Mouse (Mus musculus): Measurements from ENCODE around the gene Rcl1. TPM values are rescaled to one million over a fixed set of nuclear protein-coding genes. Genes with fewer than 3 reads are reported as not detected.

Rcl1 gene
- polyA plus RNA-seq, 2 experiments: 31.4 to 52.1 TPM

DNA sequence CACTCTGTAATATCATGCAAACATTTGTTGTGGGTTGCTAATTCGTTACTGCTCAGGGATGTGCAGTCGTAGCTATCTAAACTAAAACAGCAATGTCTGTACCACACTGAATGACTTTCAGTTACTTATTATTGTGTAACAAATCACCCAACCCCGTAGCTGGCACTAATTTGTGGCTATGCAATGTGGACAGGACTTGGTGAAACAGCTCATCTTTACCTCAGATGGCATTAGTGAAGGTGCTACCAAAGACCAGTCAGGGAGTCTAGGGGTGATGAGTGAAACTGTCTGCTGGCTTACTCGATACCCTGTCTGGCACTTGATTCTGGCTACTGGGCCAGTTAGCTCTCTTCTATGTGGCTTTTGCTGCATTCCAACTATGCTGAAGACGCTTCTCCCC lies 2.1 kb upstream of the Rcl1 start:
- peaks cover 4 to 12% of the 10 kb centered on the region in 2 experiments for H3K4me1 ChIP-seq (replicated peaks; ENCODE audit: control insufficient read depth in 2 of 2, insufficient read depth in 2 of 2, low read length in 1 of 2)
- no peaks in the 10 kb centered on the region for H3K27me3 ChIP-seq (ENCODE audit: control insufficient read depth, insufficient read depth, low read length)
- H3K4me2 ChIP-seq (ENCODE audit: low read depth): no peak overlapping the region
- ATAC-seq (ENCODE audit: insufficient read depth) (no peak), DNase-seq (ENCODE audit: low read depth in 3 of 3, low spot score in 3 of 3) (no peak)
- H3K9ac ChIP-seq (replicated peaks): no peak overlapping the region
- no peaks in the 10 kb centered on the region for H3K9me3 ChIP-seq (ENCODE audit: control insufficient read depth, low read length)
- H3K36me3 ChIP-seq (replicated peaks; ENCODE audit: control insufficient read depth, insufficient read depth, low read depth): no peaks in the 10 kb centered on the region
- H3K27ac ChIP-seq: no peak overlapping the region
- TF ChIP-seq EP300 (IDR thresholded peaks at IDR 0.05; ENCODE audit: low read depth): no peak
- TF ChIP-seq CTCF (IDR thresholded peaks at IDR 0.05; ENCODE audit: low read depth): no peak
- 81% methylated on average over 5 of the region's 5 CpGs for WGBS (ENCODE audit: insufficient replicate concordance)
- no peak overlapping the region for H3K4me3 ChIP-seq (ENCODE audit: insufficient read depth in 1 of 2, low read depth in 2 of 2, low read length in 2 of 2)

DNA sequence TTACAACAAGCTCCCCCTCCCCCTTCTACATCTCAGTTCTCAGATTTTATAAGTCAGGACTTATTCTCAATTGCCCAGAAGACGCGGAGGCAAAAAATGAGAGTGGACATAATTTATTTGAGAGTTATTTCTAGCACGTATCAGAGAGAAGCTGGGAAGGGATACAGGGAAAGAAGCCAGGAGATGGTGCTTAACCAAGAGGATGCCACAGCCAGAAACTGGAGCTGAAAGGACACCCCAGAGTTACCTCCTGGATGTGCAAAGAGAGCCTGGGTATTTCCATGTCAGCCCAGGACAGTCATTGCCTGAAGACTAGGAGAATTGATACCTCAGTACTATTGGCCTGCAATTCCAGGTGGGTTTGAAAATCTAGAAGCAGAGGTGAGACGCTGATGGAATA lies 1.6 kb upstream of the Rcl1 start:
- ATAC-seq (ENCODE audit: insufficient read depth) (no peak), DNase-seq (ENCODE audit: low read depth in 3 of 3, low spot score in 3 of 3) (no peak)
- Histone ChIP-seq H3K4me3 (ENCODE audit: insufficient read depth in 1 of 2, low read depth in 2 of 2, low read length in 2 of 2) (no peak overlapping the region), H3K36me3 (replicated peaks; ENCODE audit: control insufficient read depth, insufficient read depth, low read depth) (no peaks in the 10 kb centered on the region), H3K9me3 (ENCODE audit: control insufficient read depth, low read length) (no peaks in the 10 kb centered on the region), H3K4me1 (replicated peaks; ENCODE audit: control insufficient read depth in 2 of 2, insufficient read depth in 2 of 2, low read length in 1 of 2) (peaks cover 4 to 16% of the 10 kb centered on the region in 2 experiments), H3K27me3 (ENCODE audit: control insufficient read depth, insufficient read depth, low read length) (no peaks in the 10 kb centered on the region), H3K4me2 (ENCODE audit: low read depth) (no peak overlapping the region), H3K9ac (replicated peaks) (no peak overlapping the region), H3K27ac (no peak overlapping the region)
- TF ChIP-seq EP300 (IDR thresholded peaks at IDR 0.05; ENCODE audit: low read depth): no peak
- no peak for TF ChIP-seq CTCF (IDR thresholded peaks at IDR 0.05; ENCODE audit: low read depth)
- 92% methylated on average over 4 of the region's 4 CpGs for WGBS (ENCODE audit: insufficient replicate concordance)

DNA sequence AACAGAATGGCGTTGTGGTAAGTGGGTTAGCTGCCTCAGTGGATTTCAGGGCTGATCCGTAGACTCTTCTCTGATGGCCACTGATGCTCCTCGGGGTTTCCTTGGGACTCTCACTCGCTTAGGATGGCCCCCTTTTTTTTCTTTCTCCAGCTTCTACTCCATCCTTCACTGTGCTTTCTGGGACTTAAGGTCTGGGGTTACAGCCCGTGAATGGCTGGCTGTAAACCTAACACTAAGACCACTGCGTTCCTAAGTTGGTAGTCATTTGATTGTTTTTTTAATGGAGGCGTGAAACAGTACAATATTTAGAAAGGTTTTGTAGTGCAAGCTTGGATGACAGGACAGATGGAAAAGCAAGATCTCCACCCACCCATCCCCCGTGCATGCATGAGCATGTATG lies 914 bp upstream of the Rcl1 start:
- DNase-seq (ENCODE audit: low read depth in 3 of 3, low spot score in 3 of 3) (no peak), ATAC-seq (ENCODE audit: insufficient read depth) (no peak)
- 34% methylated on average over 8 of the region's 8 CpGs for WGBS (ENCODE audit: insufficient replicate concordance)
- H3K9me3 ChIP-seq (ENCODE audit: control insufficient read depth, low read length): no peaks in the 10 kb centered on the region
- H3K4me2 ChIP-seq (ENCODE audit: low read depth): peak overlapping the region; percentile 100
- no peaks in the 10 kb centered on the region for H3K27me3 ChIP-seq (ENCODE audit: control insufficient read depth, insufficient read depth, low read length)
- H3K9ac ChIP-seq (replicated peaks): peak overlapping the region; percentile 84
- peak overlapping the region; percentile 89 to 93 for H3K4me3 ChIP-seq (ENCODE audit: insufficient read depth in 1 of 2, low read depth in 2 of 2, low read length in 2 of 2)
- peaks cover 4 to 16% of the 10 kb centered on the region in 2 experiments for H3K4me1 ChIP-seq (replicated peaks; ENCODE audit: control insufficient read depth in 2 of 2, insufficient read depth in 2 of 2, low read length in 1 of 2)
- TF ChIP-seq CTCF (IDR thresholded peaks at IDR 0.05; ENCODE audit: low read depth) (no peak), EP300 (IDR thresholded peaks at IDR 0.05; ENCODE audit: low read depth) (no peak)
- peak overlapping the region; percentile 61 for H3K27ac ChIP-seq
- H3K36me3 ChIP-seq (replicated peaks; ENCODE audit: control insufficient read depth, insufficient read depth, low read depth): no peaks in the 10 kb centered on the region

DNA sequence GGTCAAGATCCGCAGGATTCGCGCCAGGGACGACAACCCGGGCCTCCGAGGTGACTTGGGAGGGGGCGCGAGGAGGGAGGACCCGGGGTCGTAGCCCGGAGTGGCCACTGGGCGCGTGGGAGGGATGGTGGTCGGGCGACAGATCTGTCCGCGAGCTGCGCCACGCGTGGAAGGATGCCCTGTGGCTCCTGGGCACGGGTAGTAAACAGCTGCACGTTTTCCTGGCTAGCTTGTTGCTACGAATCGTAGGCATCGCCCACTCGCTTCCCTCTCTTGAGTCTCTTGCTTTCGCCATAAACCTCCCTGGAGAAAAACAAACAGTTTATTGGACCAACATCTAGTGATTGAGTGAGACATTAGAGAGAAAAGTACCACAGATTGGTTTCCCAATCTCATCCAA lies 416 bp downstream of the Rcl1 start:
- WGBS (ENCODE audit: insufficient replicate concordance): under 1% methylated on average over 27 of the region's 27 CpGs

DNA sequence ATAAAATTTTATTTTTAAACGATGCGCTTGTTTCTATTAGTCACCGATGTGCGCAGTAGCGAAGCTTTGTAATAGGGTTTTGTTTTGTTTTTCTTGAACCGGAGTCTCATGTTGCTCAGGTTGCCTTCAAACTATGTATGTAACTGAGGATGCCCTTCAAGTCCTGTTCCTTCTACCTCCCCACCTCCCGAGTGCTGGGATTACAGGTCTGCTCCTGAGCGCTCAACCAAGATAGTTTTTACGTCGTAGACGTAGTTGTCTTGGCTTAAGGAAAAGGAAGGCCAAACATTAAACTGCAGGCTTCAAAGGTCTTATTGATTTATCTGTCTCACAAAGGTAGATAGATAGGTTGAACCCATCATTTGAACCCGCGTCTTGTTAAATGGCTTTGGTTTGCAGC lies 923 bp downstream of the Rcl1 start:
- Histone ChIP-seq H3K27me3 (ENCODE audit: control insufficient read depth, insufficient read depth, low read length) (no peaks in the 10 kb centered on the region), H3K9me3 (ENCODE audit: control insufficient read depth, low read length) (no peaks in the 10 kb centered on the region), H3K27ac (no peak overlapping the region), H3K9ac (replicated peaks) (peak overlapping the region; percentile 90), H3K4me2 (ENCODE audit: low read depth) (peak overlapping the region; percentile 100), H3K4me3 (ENCODE audit: insufficient read depth in 1 of 2, low read depth in 2 of 2, low read length in 2 of 2) (peak overlapping the region; percentile 60 to 93), H3K36me3 (replicated peaks; ENCODE audit: control insufficient read depth, insufficient read depth, low read depth) (no peaks in the 10 kb centered on the region; the same call in 1 of the 2 replicates), H3K4me1 (replicated peaks; ENCODE audit: control insufficient read depth in 2 of 2, insufficient read depth in 2 of 2, low read length in 1 of 2) (peaks cover 4 to 16% of the 10 kb centered on the region in 2 experiments)
- DNase-seq (ENCODE audit: low read depth in 3 of 3, low spot score in 3 of 3) (no peak), ATAC-seq (ENCODE audit: insufficient read depth) (no peak)
- TF ChIP-seq EP300 (IDR thresholded peaks at IDR 0.05; ENCODE audit: low read depth) (no peak), CTCF (IDR thresholded peaks at IDR 0.05; ENCODE audit: low read depth) (no peak)
- 5% methylated on average over 13 of the region's 13 CpGs for WGBS (ENCODE audit: insufficient replicate concordance)

More for the DNA sequence above, 416 bp downstream of the Rcl1 start:
- Histone ChIP-seq H3K36me3 (replicated peaks; ENCODE audit: control insufficient read depth, insufficient read depth, low read depth) (no peaks in the 10 kb centered on the region; the same call in 1 of the 2 replicates), H3K4me3 (ENCODE audit: insufficient read depth in 1 of 2, low read depth in 2 of 2, low read length in 2 of 2) (peak overlapping the region; percentile 60 to 93), H3K27ac (peak overlapping the region; percentile 52), H3K9me3 (ENCODE audit: control insufficient read depth, low read length) (no peaks in the 10 kb centered on the region), H3K9ac (replicated peaks) (peak overlapping the region; percentile 90), H3K4me2 (ENCODE audit: low read depth) (peak overlapping the region; percentile 100), H3K27me3 (ENCODE audit: control insufficient read depth, insufficient read depth, low read length) (no peaks in the 10 kb centered on the region), H3K4me1 (replicated peaks; ENCODE audit: control insufficient read depth in 2 of 2, insufficient read depth in 2 of 2, low read length in 1 of 2) (peaks cover 4 to 16% of the 10 kb centered on the region in 2 experiments)
- DNase-seq (ENCODE audit: low read depth in 3 of 3, low spot score in 3 of 3) (no peak), ATAC-seq (ENCODE audit: insufficient read depth) (peak; percentile 5; the same call in 1 of the 2 replicates)
- no peak for TF ChIP-seq EP300 (IDR thresholded peaks at IDR 0.05; ENCODE audit: low read depth)

Data from liver, embryonic 14.5 days (tissue).